Mouse (Mus musculus): ENCODE data around the gene Nbea.
"Not testable (repeated sequence)": the region's sequence is repeated elsewhere in the genome, so short reads cannot be mapped to it uniquely, and the experiment has no call there.

The Nbea gene

GRCm38 (mm10) chr3:56018494-56018893 lies 165.0 kb downstream of the Nbea start:
- no peak for DNase-seq

DNA sequence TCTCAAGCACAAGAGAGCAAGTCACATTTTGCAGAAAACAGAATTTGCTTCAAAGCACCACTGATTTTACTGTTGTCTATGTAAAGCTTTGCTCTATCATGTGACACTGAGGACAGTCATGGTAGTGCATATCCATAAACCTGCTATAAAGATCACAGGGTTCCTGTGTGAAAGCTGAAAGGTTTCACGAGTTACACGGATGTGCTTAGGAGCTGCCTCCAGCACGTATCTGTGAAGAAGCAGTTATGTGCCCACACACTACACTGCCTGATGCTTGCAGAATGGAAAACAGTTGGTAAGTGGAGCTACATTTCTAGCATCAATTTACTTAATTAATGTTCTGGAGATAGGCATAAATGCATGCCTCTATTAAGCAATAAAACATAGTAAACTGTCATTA lies 172.4 kb downstream of the Nbea start:
- DNase-seq = no peak

DNA sequence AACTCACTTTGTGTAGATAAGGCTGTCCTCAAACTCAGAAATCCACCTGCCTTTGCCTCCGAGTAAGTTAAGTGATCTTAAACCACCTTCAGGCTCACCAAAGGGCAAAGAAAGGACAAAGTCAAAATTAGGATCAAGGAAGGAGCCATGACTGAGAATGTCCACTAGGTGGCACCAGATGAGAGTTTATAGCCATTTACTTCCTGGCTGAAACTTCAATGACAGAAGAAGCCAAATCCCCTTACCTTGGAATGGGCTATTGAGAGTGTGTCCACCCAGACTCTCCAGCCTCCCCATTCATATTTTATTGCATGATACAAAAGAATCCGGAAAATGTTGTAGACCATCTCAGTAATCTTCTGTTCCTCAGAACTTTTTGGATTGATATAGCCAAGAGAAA lies 175.5 kb downstream of the Nbea start:
- DNase-seq = peak; percentile 9

GRCm38 (mm10) chr3:56000259-56000658 lies 183.2 kb downstream of the Nbea start:
- DNase-seq = no peak

DNA sequence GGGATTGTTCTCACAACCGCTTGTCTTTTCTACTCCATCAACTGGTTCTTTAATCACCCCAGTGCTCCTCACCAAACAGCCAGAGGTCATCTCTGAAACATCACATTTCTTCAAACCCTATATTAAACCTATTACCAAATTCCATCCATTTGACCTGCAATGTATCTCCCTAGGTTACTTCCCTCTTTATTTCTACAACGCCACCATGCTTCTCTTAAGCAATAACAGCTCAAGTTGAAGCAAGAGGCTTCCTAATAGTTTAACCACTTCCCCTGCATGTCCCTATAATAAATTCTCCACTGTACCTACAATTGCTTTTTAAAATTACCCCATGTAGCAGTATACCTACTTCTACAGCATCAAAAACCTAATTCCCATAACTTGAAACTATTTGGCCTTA lies 205.1 kb downstream of the Nbea start:
- DNase-seq = no peak

GRCm38 (mm10) chr3:55976986-55977385 lies 206.5 kb downstream of the Nbea start:
- DNase-seq = not testable (repeated sequence)

DNA sequence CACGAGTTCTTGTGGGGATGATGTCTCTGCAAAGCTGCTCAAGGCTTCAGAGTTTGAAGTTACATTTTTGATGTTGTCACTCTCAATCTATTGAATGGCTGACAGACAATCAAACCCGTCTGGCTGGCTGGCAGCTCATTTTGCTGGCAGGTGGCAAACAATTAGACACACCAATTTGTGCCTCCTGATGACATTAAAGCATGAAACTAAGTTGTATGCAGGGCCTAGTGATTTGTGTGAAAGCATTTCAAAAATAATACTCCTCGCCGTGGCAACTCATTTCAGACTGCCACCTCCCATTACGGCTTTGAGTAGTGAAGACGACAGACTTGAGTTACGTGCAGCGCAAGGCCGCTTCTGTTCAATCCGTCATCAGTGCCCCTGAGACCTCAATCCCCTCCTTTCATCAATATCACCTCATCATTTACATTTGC lies 217.8 kb downstream of the Nbea start:
- DNase-seq = no peak

DNA sequence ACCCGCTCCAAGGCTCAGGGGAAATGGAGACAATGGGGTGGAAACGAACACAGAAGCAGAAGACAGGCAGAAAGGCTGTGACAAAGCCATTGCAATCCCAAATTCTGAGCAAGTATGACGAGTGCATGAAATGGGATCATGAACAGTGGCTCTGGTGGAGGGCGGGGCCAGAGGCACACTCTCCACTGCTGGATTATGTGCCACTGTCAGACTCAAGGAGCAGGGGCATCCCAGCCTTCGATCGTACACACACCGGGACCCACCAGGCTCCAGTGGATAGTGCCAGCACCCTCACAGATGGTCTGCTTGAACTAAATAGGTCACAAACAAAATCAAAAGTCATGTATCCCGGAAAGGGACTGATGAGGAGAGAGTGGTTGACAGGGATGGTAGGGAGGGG lies 220.5 kb downstream of the Nbea start:
- DNase-seq = no peak

GRCm38 (mm10) chr3:55949994-55950393 lies 233.5 kb downstream of the Nbea start:
- DNase-seq = no peak

- DNase-seq = no peak
Observed at GRCm38 (mm10) chr3:55949148-55949547, 234.4 kb downstream of the Nbea start.

- DNase-seq = no peak
Observed at GRCm38 (mm10) chr3:55927343-55927742, 256.2 kb downstream of the Nbea start.

DNA sequence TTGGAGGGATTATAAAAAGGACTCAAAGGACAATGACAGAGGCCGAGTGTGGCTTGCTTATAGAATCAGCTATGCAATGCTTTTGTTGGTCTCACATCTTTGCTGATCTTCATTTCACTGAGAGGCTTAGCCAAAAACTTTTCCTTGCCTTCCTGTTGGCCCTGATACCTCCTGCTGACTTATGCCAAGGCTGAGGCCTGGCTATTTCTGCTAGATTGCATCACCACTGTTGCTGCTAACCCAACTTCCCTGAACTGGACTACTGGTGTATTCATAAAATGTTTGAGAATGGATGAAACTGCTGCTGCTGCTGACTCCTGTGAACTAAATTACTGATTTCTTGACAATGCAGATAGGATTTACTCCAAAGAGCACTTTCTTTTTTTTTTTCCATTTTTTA lies 274.2 kb downstream of the Nbea start:
- DNase-seq = no peak

GRCm38 (mm10) chr3:55890574-55890973 lies 292.9 kb downstream of the Nbea start:
- no peak for DNase-seq

- DNase-seq = no peak
Observed at GRCm38 (mm10) chr3:55889227-55889626, 294.3 kb downstream of the Nbea start.

- no peak for DNase-seq
Observed at GRCm38 (mm10) chr3:55887829-55888210, 295.7 kb downstream of the Nbea start.

- DNase-seq = no peak
Observed at GRCm38 (mm10) chr3:55887193-55887828, 296.2 kb downstream of the Nbea start.

GRCm38 (mm10) chr3:55872944-55873924 lies 310.3 kb downstream of the Nbea start:
- DNase-seq = no peak

DNA sequence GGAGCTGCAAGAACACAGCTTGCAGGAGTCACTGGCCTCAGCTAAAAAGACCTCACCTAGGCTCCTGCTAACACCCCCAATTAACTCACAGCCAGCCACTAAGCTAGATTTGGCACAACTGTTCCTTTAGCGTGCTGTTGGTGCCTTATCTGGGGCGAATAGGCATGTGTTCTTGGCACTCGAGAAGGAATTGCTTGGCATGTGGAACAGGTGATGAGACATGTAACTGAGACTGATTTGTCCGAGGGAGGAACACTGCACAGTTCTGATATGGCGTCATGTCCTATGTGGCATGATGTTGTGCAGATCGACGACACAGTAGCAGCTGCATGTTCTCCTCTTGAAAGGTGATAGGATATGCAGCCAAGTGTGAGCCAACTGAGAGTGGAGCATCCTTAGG lies 331.0 kb downstream of the Nbea start:
- no peak for DNase-seq

DNA sequence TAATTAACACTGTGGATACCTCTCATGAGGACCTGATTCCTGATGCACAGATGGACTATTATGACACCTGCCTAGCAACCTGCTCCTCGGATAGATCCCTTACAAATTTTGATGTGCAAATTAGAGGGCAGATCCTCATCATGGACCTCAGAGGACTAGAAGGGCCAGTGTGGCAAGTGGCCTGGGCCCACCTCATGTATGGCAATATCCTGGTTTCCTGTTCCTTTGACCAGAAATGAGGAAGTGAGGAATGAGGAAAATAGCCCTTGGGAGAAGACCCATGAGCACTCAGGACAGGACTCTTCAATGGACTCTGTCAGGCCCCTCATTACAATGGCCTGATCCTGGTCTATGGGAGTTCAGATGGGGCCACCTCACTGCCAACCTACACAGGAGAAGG lies 336.4 kb downstream of the Nbea start:
- no peak for DNase-seq

DNA sequence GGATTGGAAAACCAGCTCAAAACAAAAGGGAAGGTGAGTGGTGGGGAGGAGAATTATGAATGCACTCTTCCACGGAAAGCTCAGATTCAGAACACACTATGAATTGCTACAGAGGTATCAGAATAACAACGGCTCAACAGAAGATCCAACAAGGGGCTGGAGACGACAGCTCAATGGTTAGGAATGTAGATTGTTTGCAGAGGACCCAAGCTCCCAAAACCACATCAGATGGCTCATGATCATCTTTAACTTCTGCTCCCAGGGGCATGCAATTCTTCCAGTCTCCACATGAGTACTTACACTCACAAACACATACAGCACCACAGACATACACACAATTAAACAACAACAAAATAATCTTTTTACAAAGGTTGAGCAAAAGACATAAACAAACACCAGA lies 346.3 kb downstream of the Nbea start:
- DNase-seq = no peak

- no peak for DNase-seq
Observed at GRCm38 (mm10) chr3:55835207-55835606, 348.3 kb downstream of the Nbea start.

DNA sequence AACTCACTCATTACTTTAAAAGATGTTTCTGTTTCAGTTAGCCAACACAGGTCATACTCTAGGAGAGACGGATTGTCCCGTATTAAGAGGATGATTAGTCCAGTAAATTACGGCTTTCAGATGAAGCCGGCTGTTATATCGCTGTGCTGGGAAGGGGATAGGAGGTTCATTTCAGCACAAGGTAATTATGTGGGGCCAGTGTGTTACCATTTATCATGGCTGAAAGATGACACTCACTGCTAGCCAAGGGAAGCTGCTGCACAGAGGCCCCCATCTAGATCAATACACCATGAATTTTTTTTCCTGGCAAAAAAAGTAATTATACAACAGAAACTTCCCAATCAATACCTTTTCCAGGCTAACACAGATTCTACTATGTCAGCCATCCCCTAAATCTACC lies 353.3 kb downstream of the Nbea start:
- no peak for DNase-seq

DNA sequence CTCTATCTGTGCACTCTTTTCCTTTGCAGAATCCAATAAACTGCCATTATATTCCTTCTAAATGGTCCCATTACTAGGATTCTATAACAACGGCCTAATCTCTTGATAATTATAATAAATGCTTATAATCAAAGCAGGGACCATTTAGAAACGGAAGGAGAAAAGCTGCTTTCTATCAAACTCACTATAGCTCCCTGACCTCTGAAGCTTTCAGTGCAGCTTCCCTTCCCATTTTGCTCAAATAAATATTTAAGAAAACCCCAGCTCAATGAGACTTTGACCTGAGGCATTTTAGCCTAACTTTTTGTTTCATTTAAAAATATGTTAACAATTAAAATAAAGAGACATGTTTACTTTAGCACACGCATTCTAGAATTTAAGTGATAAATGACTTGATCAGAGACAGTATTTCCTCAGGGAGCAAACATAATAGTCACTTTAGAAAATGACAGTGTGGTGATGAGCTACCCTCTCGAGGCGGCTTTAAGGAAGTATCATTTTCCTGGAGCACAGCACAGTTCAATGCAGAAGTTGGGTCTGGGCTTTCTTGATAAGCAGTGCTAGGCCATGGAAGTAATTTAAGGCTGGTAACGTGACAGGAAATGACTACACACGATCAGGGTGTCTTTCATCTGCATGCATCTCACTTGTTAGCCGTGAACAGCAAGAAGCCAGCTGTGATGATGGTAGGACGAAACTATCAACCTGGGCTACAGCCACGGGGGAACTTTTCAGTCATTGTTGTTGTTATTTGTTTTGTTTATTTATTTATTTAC lies 354.8 kb downstream of the Nbea start:
- no peak for DNase-seq

- DNase-seq = no peak
Observed at GRCm38 (mm10) chr3:55824864-55825263, 358.6 kb downstream of the Nbea start.
